Mouse (Mus musculus): Measurements from ENCODE around the gene Mc1r.

- TF ChIP-seq CTCF (IDR thresholded peaks at IDR 0.05; ENCODE audit: insufficient read depth, low read length) (no peak), POLR2A (IDR thresholded peaks at IDR 0.05; ENCODE audit: borderline replicate concordance, extremely low read depth, low read depth, low read length) (no peak)
These were observed 12.8 kb downstream of the Mc1r start for GRCm38 (mm10) chr8:123419711-123420110.
